Comparison of ENCODE assay signal across 9 mouse cellular contexts in genomic region chr8:94942566-94942965, GRCm38 (mm10). TPM values are rescaled to one million over a fixed set of nuclear protein-coding genes. Genes with fewer than 3 reads are reported as not detected.
DNase-seq lines count a peak whose midpoint lies in the region; ATAC-seq and TF ChIP-seq lines count a peak whose summit lies in the region.
"Had no signal": no experiment of that assay in that cellular context is flagged by ENCODE, and none has a peak within 500 bp of the region (broad histone marks: within the 10 kb centered on the region; RNA-seq: fewer than 3 reads in every experiment).

No protein-coding gene starts in this region.

- no peak for ATAC-seq in inflammation-experienced regulatory T-cells, adult 6 months

- H3K9me3 ChIP-seq in E14TG2a.4 (ENCODE audit: low read length), result no peaks in the 10 kb centered on the region
- H3K9me3 ChIP-seq: heart, embryonic 13.5 days had no signal

- peak; percentile 96 for TF ChIP-seq CTCF in E14TG2a.4 (conservative IDR thresholded peaks at IDR 0.05; ENCODE audit: low read length)

- peaks cover 20% of the 10 kb centered on the region for H3K4me1 ChIP-seq in E14TG2a.4 (replicated peaks; ENCODE audit: low read depth, low read length)
- H3K4me1 ChIP-seq: heart, embryonic 13.5 days had no signal

- peak; percentile 66 for DNase-seq in A20 (ENCODE audit: low read depth, low spot score)
- DNase-seq in c-Kit-positive CD71-positive TER-119-positive erythroid progenitor cells, embryonic 14.5 days (ENCODE audit: low spot score), result peak; percentile 62
- DNase-seq in gastrocnemius, postnatal 10 days, result peak; percentile 66
- DNase-seq in kidney, postnatal 25 days, result peak; percentile 66 to 77
- peak; percentile 70 for DNase-seq in lung, postnatal 10 days
- DNase-seq in right cerebral cortex, postnatal 14 days, result peak; percentile 59

- peaks cover 9% of the 10 kb centered on the region for H3K27me3 ChIP-seq in E14TG2a.4 (ENCODE audit: insufficient read depth, low read length)

- H3K4me3 ChIP-seq in E14TG2a.4 (replicated peaks; ENCODE audit: low read length), result no peak overlapping the region
- H3K4me3 ChIP-seq: heart, embryonic 13.5 days had no signal

- no peaks in the 10 kb centered on the region for H3K36me3 ChIP-seq in E14TG2a.4 (ENCODE audit: insufficient read depth, low read length)
- H3K36me3 ChIP-seq: heart, embryonic 13.5 days had no signal

RNA-seq across cellular contexts. Expression of gene Adgrg5, which starts 19.1 kb away (rescaled TPM):
- total RNA-seq in gastrocnemius, postnatal 10 days (2021), result under 1 TPM; 0.07 to 0.09 TPM
- 1 to 10 TPM; 1.8 to 4.3 (median 4.1) TPM for polyA plus RNA-seq in inflammation-experienced regulatory T-cells, adult 6 months (2017; shearing (Covaris generic))

RNA-seq across cellular contexts. Expression of gene Ccdc102a, which starts 24.7 kb away (rescaled TPM):
- 10 to 100 TPM; 10.3 to 15.1 TPM for total RNA-seq in gastrocnemius, postnatal 10 days (2021)
- polyA plus RNA-seq in inflammation-experienced regulatory T-cells, adult 6 months (2017; shearing (Covaris generic)), result 1 to 10 TPM in 1 of 3 experiments, under 1 TPM in 2; 0.24 to 1.0 (median 0.25) TPM

RNA-seq across cellular contexts. Expression of gene Adgrg1, which starts 32.0 kb away (rescaled TPM):
- total RNA-seq in gastrocnemius, postnatal 10 days (2021), result 10 to 100 TPM; 15.6 to 18.0 TPM
- polyA plus RNA-seq in inflammation-experienced regulatory T-cells, adult 6 months (2017; shearing (Covaris generic)), result 1 to 10 TPM in 2 of 3 experiments, under 1 TPM in 1; 0.52 to 5.5 (median 4.5) TPM
